Mouse (Mus musculus) bone marrow, adult 2 months (tissue): ENCODE results near the gene Rdh13. TPM values are rescaled to one million over a fixed set of nuclear protein-coding genes. Genes with fewer than 3 reads are reported as not detected.

Source experiments
- H3K27ac ChIP-seq: fragments of 200-500 bp; 2 replicates; pipeline ENCODE4 v1.5.1; 2012; ENCODE audit warnings: low read depth, mild to moderate bottlenecking, control low read depth, inconsistent platforms, low read length; ENCODE audit not compliant: control insufficient read depth, poor library complexity, insufficient read depth
- H3K4me1 ChIP-seq: fragments of 200-500 bp; 2 replicates; pipeline ENCODE4 v1.6.1; 2011; ENCODE audit warnings: low read length; ENCODE audit not compliant: control insufficient read depth, insufficient read depth
- H3K4me3 ChIP-seq: fragments of 200-500 bp; replicated peaks from 2 replicates; pipeline ENCODE3; 2011; ENCODE audit warnings: mild to moderate bottlenecking, low read depth, low read length, control low read depth; ENCODE audit not compliant: control insufficient read depth
- CTCF ChIP-seq: fragments of 200-500 bp; IDR thresholded peaks from 2 replicates; pipeline ENCODE4 v1.5.1; 2011; ENCODE audit warnings: low read length, control low read depth; ENCODE audit not compliant: control insufficient read depth, insufficient read depth
- POLR2A ChIP-seq: fragments of 200-500 bp; IDR thresholded peaks from 2 replicates; pipeline ENCODE4 v1.6.1; 2011; ENCODE audit warnings: low read depth, mild to moderate bottlenecking, control low read depth, low read length, borderline replicate concordance; ENCODE audit not compliant: control insufficient read depth
- WGBS: fragments of 180-500 bp; shearing (Covaris S2); methylation state at CpG from one replicate; pipeline ENCODE4 v1.1.7; 2018; 5-methylcytosine and 5-hydroxymethylcytosine counted together
- polyA plus RNA-seq: library from polyadenylated mRNA; stranded (reverse); fragments of >200 nt; gene quantifications from 2 replicates; pipeline ENCODE4 v1.2.4, GENCODE M21; 2011; ENCODE audit warnings: low replicate concordance; ENCODE audit not compliant: missing spikeins, insufficient read depth, insufficient read length

Gene Rdh13
- polyA plus RNA-seq, 1 experiment = 6.9 TPM

GRCm38 (mm10) chr7:4449211-4449610, 3.8 kb upstream of the Rdh13 start:
- TF ChIP-seq CTCF (no peak), POLR2A (no peak)

GRCm38 (mm10) chr7:4448439-4448838, 3.0 kb upstream of the Rdh13 start:
- H3K4me1 ChIP-seq = no peaks in the 10 kb centered on the region; the same call in 1 of the 2 replicates
- TF ChIP-seq POLR2A (no peak), CTCF (no peak)
- H3K27ac ChIP-seq = no peak overlapping the region
- WGBS = 71% methylated on average over 3 of the region's 3 CpGs
- no peak overlapping the region for H3K4me3 ChIP-seq

More at GRCm38 (mm10) chr7:4449211-4449610, 3.8 kb upstream of the Rdh13 start:
- Histone ChIP-seq H3K4me1 (no peaks in the 10 kb centered on the region; the same call in 1 of the 2 replicates), H3K4me3 (no peak overlapping the region), H3K27ac (no peak overlapping the region)
- WGBS = 5% methylated on average over 2 of the region's 2 CpGs

GRCm38 (mm10) chr7:4447138-4447537, 1.7 kb upstream of the Rdh13 start:
- no peak for TF ChIP-seq POLR2A
- peak; percentile 26; the same call in 1 of the 2 replicates for TF ChIP-seq CTCF
- 35% methylated on average over 1 of the region's 1 CpGs for WGBS
- H3K4me1 ChIP-seq = no peaks in the 10 kb centered on the region; the same call in 1 of the 2 replicates
- no peak overlapping the region for H3K27ac ChIP-seq
- no peak overlapping the region for H3K4me3 ChIP-seq

- WGBS = 86% methylated on average over 10 of the region's 10 CpGs
- Histone ChIP-seq H3K4me1 (no peaks in the 10 kb centered on the region), H3K27ac (no peak overlapping the region), H3K4me3 (no peak overlapping the region)
- no peak for TF ChIP-seq CTCF
- TF ChIP-seq POLR2A = no peak
Measured at GRCm38 (mm10) chr7:4440549-4440948, 4.9 kb downstream of the Rdh13 start.

- Histone ChIP-seq H3K4me1 (no peaks in the 10 kb centered on the region), H3K27ac (no peak overlapping the region), H3K4me3 (no peak overlapping the region)
- WGBS = 81% methylated on average over 2 of the region's 2 CpGs
- TF ChIP-seq POLR2A = no peak
- TF ChIP-seq CTCF = no peak
Measured at GRCm38 (mm10) chr7:4437721-4438120, 7.7 kb downstream of the Rdh13 start.

- 85% methylated on average over 8 of the region's 8 CpGs for WGBS
- Histone ChIP-seq H3K4me3 (no peak overlapping the region), H3K4me1 (no peaks in the 10 kb centered on the region), H3K27ac (no peak overlapping the region)
- TF ChIP-seq CTCF (no peak), POLR2A (no peak)
Measured at GRCm38 (mm10) chr7:4432026-4432425, 13.4 kb downstream of the Rdh13 start.

GRCm38 (mm10) chr7:4431548-4431947, 13.9 kb downstream of the Rdh13 start:
- H3K27ac ChIP-seq = no peak overlapping the region
- TF ChIP-seq CTCF (peak; percentile 86), POLR2A (no peak)
- WGBS = 76% methylated on average over 6 of the region's 6 CpGs

GRCm38 (mm10) chr7:4430246-4430844, 15.1 kb downstream of the Rdh13 start:
- WGBS = 82% methylated on average over 9 of the region's 9 CpGs
- no peaks in the 10 kb centered on the region for H3K4me1 ChIP-seq

More at GRCm38 (mm10) chr7:4431548-4431947, 13.9 kb downstream of the Rdh13 start:
- no peaks in the 10 kb centered on the region for H3K4me1 ChIP-seq
- no peak overlapping the region for H3K4me3 ChIP-seq

More at GRCm38 (mm10) chr7:4430246-4430844, 15.1 kb downstream of the Rdh13 start:
- no peak for TF ChIP-seq CTCF
- no peak for TF ChIP-seq POLR2A
- no peak overlapping the region for H3K27ac ChIP-seq
- no peak overlapping the region for H3K4me3 ChIP-seq
